Mouse (Mus musculus): ENCODE measurements at regions not wholly inside any gene's neighbourhood (a gene's known extent, or its start where the extent isn't known, plus 50 kb on each side); places are given as distances from the start of the nearest gene placed in this dataset.

DNA sequence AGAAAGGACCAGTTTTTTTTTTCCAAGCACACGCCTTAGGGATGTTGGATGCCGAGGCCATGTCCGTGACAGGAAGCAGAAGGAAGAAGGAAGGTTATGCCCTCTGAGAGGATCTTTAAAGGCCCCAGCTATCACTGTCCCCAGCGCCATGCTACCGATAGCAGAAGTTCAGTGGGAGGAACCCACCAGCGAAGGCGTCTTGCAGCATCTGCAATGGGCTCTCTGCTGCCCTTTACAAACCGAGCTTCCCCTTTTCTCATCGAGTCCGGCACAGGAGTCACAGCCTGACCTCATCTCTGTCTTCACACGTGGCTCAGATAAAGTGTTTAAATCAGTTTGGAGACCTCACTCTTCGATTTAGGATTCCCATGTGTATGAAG lies 193.5 kb downstream of the Opa1 start:
- Histone ChIP-seq H3K9ac (ENCODE audit: low read depth, low read length) (no peak overlapping the region), H3K27ac (ENCODE audit: low read depth, low read length) (no peak overlapping the region), H3K4me3 (ENCODE audit: low read depth, low read length) (no peak overlapping the region), H3K4me2 (no peak overlapping the region), H3K9me3 (ENCODE audit: control insufficient read depth, low read length) (no peaks in the 10 kb centered on the region), H3K36me3 (ENCODE audit: control insufficient read depth, insufficient read depth, low read length) (no peaks in the 10 kb centered on the region), H3K4me1 (replicated peaks; ENCODE audit: control insufficient read depth, insufficient read depth, low read length) (peaks cover 15% of the 10 kb centered on the region), H3K27me3 (replicated peaks; ENCODE audit: control insufficient read depth, insufficient read depth, low read length) (no peaks in the 10 kb centered on the region; the same call in 1 of the 2 replicates)
- 24% methylated on average over 12 of the region's 12 CpGs for WGBS
- no peak for DNase-seq (ENCODE audit: low spot score)
- no peak for ATAC-seq (replicated peaks; ENCODE audit: low FRiP score)

DNA sequence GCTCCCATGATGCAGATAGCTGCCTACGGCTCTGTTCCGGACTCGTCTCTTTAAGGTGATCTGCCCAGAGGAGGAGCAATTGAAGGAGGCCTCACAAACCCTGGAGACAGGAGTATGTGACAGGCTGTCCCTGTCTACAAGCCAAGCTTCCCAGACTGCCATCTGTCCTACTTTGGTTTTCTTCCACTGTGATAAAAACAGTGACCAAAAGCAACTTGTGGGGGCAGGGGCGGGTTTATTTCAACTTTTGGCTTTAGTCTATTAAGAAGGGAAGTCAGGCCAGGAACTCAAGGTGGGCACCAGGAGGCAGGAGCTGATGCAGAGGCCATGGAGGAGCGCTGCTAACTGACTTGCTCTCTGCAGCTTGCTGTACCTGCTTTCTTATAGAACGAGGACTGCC lies 193.9 kb downstream of the Opa1 start:
- Histone ChIP-seq H3K4me3 (ENCODE audit: low read depth, low read length) (no peak overlapping the region), H3K27me3 (replicated peaks; ENCODE audit: control insufficient read depth, insufficient read depth, low read length) (no peaks in the 10 kb centered on the region; the same call in 1 of the 2 replicates), H3K9me3 (ENCODE audit: control insufficient read depth, low read length) (no peaks in the 10 kb centered on the region), H3K4me1 (replicated peaks; ENCODE audit: control insufficient read depth, insufficient read depth, low read length) (peaks cover 15% of the 10 kb centered on the region), H3K36me3 (ENCODE audit: control insufficient read depth, insufficient read depth, low read length) (no peaks in the 10 kb centered on the region), H3K4me2 (no peak overlapping the region), H3K9ac (ENCODE audit: low read depth, low read length) (no peak overlapping the region), H3K27ac (ENCODE audit: low read depth, low read length) (no peak overlapping the region)
- ATAC-seq (replicated peaks; ENCODE audit: low FRiP score) (no peak), DNase-seq (ENCODE audit: low spot score) (no peak)
- 71% methylated on average over 6 of the region's 6 CpGs for WGBS

DNA sequence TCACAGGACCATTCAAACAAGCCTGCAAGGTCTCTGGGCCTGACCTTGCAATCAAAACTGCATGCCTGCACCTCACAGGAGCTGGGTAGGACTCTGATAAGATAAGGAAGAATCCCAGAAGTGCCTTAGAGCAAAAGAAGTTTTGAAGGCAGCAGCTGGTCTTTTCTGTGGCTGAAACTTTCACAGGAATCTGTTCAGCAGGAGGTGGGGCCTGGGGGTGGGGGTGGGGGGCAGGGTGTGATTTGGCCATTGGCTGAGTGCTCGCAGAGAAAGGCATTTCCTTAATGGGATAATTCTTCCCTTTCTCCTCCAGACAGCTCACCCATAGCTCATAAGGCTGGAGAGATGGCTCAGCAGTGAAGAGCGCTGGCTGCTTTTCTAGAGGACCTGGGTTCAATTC lies 195.8 kb downstream of the Opa1 start:
- no peak overlapping the region for H3K4me2 ChIP-seq
- no peak for ATAC-seq (replicated peaks; ENCODE audit: low FRiP score)
- no peak for DNase-seq (ENCODE audit: low spot score)
- no peak overlapping the region for H3K9ac ChIP-seq (ENCODE audit: low read depth, low read length)
- no peak overlapping the region for H3K4me3 ChIP-seq (ENCODE audit: low read depth, low read length)
- no peaks in the 10 kb centered on the region; the same call in 1 of the 2 replicates for H3K27me3 ChIP-seq (replicated peaks; ENCODE audit: control insufficient read depth, insufficient read depth, low read length)
- H3K4me1 ChIP-seq (replicated peaks; ENCODE audit: control insufficient read depth, insufficient read depth, low read length): peaks cover 15% of the 10 kb centered on the region
- WGBS: 28% methylated on average over 2 of the region's 2 CpGs
- no peaks in the 10 kb centered on the region for H3K9me3 ChIP-seq (ENCODE audit: control insufficient read depth, low read length)
- H3K27ac ChIP-seq (ENCODE audit: low read depth, low read length): no peak overlapping the region
- no peaks in the 10 kb centered on the region for H3K36me3 ChIP-seq (ENCODE audit: control insufficient read depth, insufficient read depth, low read length)

DNA sequence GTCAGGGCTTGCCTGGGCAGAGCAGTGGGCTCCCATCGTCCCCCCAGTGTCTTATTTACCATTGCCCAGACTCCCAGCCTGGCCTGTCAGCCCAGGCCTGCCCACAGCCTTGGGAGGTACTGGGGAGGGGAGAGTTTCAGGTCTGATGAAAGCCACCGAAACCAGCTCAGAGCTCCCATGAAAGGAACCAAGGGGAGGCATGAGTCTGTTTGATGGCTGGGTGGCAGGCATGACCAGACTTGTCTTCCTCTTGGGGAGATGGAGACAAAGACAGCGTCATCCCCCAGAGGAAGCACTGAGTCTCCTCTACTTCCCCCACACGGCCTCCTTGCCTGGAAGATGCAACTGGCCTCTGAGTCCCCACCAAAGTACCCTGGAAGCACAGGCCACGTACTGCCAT lies 196.7 kb downstream of the Opa1 start:
- Histone ChIP-seq H3K4me3 (ENCODE audit: low read depth, low read length) (no peak overlapping the region), H3K4me1 (replicated peaks; ENCODE audit: control insufficient read depth, insufficient read depth, low read length) (peaks cover 15% of the 10 kb centered on the region), H3K27me3 (replicated peaks; ENCODE audit: control insufficient read depth, insufficient read depth, low read length) (no peaks in the 10 kb centered on the region; the same call in 1 of the 2 replicates), H3K4me2 (no peak overlapping the region), H3K27ac (ENCODE audit: low read depth, low read length) (no peak overlapping the region), H3K9me3 (ENCODE audit: control insufficient read depth, low read length) (no peaks in the 10 kb centered on the region), H3K36me3 (ENCODE audit: control insufficient read depth, insufficient read depth, low read length) (no peaks in the 10 kb centered on the region), H3K9ac (ENCODE audit: low read depth, low read length) (no peak overlapping the region)
- ATAC-seq (replicated peaks; ENCODE audit: low FRiP score) (no peak), DNase-seq (ENCODE audit: low spot score) (no peak)
- 52% methylated on average over 5 of the region's 5 CpGs for WGBS

DNA sequence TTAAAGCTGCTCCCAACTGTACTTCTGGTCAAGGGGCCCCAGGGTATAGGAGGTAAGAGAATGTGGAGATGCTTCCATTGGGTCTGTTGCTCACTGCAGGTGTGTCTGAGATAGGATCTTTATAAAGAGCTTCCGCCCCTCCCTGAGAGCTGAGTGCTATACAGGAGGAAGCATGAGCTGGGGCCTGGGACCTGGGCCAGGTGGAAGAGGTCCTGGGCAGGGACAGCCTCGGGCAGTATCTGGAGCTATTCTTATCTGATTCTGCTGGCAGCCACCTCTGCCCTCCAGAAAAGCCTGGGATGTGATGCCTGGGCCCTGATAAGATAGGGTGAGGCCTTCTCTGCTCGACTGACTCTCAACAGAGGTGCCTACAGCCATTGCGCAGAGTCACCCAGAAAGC lies 203.3 kb downstream of the Opa1 start:
- Histone ChIP-seq H3K27me3 (replicated peaks; ENCODE audit: control insufficient read depth, insufficient read depth, low read length) (no peaks in the 10 kb centered on the region), H3K4me3 (ENCODE audit: low read depth, low read length) (no peak overlapping the region), H3K4me1 (replicated peaks; ENCODE audit: control insufficient read depth, insufficient read depth, low read length) (no peaks in the 10 kb centered on the region), H3K27ac (ENCODE audit: low read depth, low read length) (no peak overlapping the region), H3K9me3 (ENCODE audit: control insufficient read depth, low read length) (peaks cover 3% of the 10 kb centered on the region; the same call in 1 of the 2 replicates), H3K4me2 (no peak overlapping the region), H3K9ac (ENCODE audit: low read depth, low read length) (no peak overlapping the region), H3K36me3 (ENCODE audit: control insufficient read depth, insufficient read depth, low read length) (no peaks in the 10 kb centered on the region)
- DNase-seq (ENCODE audit: low spot score): no peak
- 46% methylated on average over 4 of the region's 4 CpGs for WGBS
- ATAC-seq (replicated peaks; ENCODE audit: low FRiP score): no peak

DNA sequence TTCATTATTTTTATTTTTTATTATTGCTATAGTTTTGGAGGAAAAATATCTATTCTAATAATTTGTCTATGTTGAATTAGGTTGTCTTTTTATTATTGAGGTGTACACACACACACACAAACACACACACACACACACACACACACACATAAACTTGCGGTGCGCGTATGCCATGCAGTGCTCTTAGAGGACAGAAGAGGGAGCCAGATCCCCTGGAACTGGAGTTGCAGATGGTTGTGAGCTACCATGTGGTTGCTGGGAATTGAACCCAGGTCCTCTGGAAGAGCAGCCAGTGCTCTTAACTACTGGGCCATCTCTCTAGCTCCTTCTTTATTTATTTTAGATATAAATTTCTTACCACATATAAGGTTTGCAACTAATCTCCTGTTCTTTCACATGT lies 206.0 kb downstream of the Opa1 start:
- Histone ChIP-seq H3K27me3 (replicated peaks; ENCODE audit: control insufficient read depth, insufficient read depth, low read length) (no peaks in the 10 kb centered on the region), H3K9ac (ENCODE audit: low read depth, low read length) (no peak overlapping the region), H3K9me3 (ENCODE audit: control insufficient read depth, low read length) (peaks cover 3% of the 10 kb centered on the region; the same call in 1 of the 2 replicates), H3K4me1 (replicated peaks; ENCODE audit: control insufficient read depth, insufficient read depth, low read length) (peaks cover 15% of the 10 kb centered on the region), H3K4me3 (ENCODE audit: low read depth, low read length) (no peak overlapping the region), H3K36me3 (ENCODE audit: control insufficient read depth, insufficient read depth, low read length) (no peaks in the 10 kb centered on the region), H3K27ac (ENCODE audit: low read depth, low read length) (no peak overlapping the region), H3K4me2 (no peak overlapping the region)
- no peak for DNase-seq (ENCODE audit: low spot score)
- ATAC-seq (replicated peaks; ENCODE audit: low FRiP score): no peak
- 97% methylated on average over 3 of the region's 3 CpGs for WGBS

DNA sequence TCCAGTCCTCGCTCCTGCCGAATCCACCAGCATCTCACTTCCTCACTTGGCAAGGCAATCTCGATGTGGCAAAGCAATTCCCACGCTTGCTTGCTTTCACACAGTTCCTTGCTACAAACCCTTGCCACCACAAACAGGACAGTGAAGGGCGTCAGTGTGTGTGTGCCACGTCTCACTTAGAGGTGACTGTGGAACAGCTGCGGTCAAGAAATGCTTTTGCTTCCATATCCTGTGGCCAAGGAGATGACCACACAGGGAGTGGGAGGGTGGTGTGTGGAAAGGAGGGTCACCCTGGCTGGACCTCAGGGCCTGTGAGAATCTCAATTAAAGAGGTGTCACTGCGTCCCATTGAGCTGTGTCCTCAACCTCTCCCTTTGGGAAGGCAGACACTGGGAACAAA lies 207.4 kb downstream of the Opa1 start:
- ATAC-seq (replicated peaks; ENCODE audit: low FRiP score): no peak
- 87% methylated on average over 8 of the region's 8 CpGs for WGBS

DNA sequence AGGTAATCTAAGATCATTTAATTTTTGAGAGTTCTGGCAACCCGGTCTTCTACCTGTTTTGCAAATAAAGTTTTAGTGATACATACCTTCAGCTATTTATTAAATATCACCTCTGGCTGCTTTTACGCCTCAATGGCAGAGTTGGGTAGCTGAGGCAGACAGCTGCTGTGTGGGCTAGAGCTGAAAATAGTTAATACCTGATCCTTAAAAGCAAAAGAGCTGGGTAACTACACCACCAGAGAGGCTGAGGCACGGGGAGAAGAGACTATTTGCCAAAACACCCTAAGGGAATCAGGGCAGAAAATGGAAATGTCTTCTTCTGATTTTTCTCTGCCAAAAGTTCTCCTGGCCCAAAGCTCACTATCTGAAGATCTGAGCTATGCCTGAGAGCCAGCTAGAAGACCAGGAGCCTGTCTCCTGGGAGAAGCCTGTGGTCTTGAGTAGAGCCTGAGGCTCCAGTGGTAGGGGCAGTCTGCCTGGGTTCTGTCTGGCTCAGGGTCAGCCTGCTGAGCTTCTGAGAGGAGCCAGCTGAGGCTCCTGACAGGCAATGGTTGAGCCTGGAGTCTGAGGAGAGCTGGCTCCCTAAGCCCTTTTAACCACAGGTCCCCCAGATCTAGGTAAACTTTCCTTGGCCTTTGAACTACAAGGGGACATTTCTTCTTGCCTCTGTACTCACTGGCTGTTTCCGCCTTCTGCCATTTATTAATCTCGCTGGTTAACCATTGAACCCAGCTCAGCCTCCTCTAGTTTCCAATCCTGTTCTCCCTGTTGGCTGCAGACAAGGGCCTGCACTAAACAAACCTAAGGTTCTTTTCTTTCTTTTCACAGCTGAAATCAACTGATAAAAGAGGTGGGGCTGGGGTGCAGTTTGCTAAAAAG lies 208.7 kb downstream of the Opa1 start:
- Histone ChIP-seq H3K9ac (ENCODE audit: low read depth, low read length) (no peak overlapping the region), H3K9me3 (ENCODE audit: control insufficient read depth, low read length) (peaks cover 3% of the 10 kb centered on the region; the same call in 1 of the 2 replicates), H3K27me3 (replicated peaks; ENCODE audit: control insufficient read depth, insufficient read depth, low read length) (0 out of 2 replicates have a peak, but pooled peaks cover 2% of the 10 kb centered on the region), H3K4me2 (peak overlapping the region; percentile 19), H3K27ac (ENCODE audit: low read depth, low read length) (peak overlapping the region; percentile 49; the same call in 1 of the 2 replicates), H3K36me3 (ENCODE audit: control insufficient read depth, insufficient read depth, low read length) (no peaks in the 10 kb centered on the region), H3K4me3 (ENCODE audit: low read depth, low read length) (no peak overlapping the region), H3K4me1 (replicated peaks; ENCODE audit: control insufficient read depth, insufficient read depth, low read length) (peaks cover 15% of the 10 kb centered on the region)
- no peak for DNase-seq (ENCODE audit: low spot score)
- 60% methylated on average over 5 of the region's 5 CpGs for WGBS
- ATAC-seq (replicated peaks; ENCODE audit: low FRiP score): peak; percentile 83

More for the DNA sequence above, 207.4 kb downstream of the Opa1 start:
- no peak overlapping the region for H3K9ac ChIP-seq (ENCODE audit: low read depth, low read length)
- H3K27me3 ChIP-seq (replicated peaks; ENCODE audit: control insufficient read depth, insufficient read depth, low read length): 0 out of 2 replicates have a peak, but pooled peaks cover 2% of the 10 kb centered on the region
- H3K4me2 ChIP-seq: no peak overlapping the region
- H3K27ac ChIP-seq (ENCODE audit: low read depth, low read length): no peak overlapping the region
- DNase-seq (ENCODE audit: low spot score): no peak
- H3K4me1 ChIP-seq (replicated peaks; ENCODE audit: control insufficient read depth, insufficient read depth, low read length): peaks cover 15% of the 10 kb centered on the region
- H3K4me3 ChIP-seq (ENCODE audit: low read depth, low read length): no peak overlapping the region
- no peaks in the 10 kb centered on the region for H3K36me3 ChIP-seq (ENCODE audit: control insufficient read depth, insufficient read depth, low read length)
- peaks cover 3% of the 10 kb centered on the region; the same call in 1 of the 2 replicates for H3K9me3 ChIP-seq (ENCODE audit: control insufficient read depth, low read length)

DNA sequence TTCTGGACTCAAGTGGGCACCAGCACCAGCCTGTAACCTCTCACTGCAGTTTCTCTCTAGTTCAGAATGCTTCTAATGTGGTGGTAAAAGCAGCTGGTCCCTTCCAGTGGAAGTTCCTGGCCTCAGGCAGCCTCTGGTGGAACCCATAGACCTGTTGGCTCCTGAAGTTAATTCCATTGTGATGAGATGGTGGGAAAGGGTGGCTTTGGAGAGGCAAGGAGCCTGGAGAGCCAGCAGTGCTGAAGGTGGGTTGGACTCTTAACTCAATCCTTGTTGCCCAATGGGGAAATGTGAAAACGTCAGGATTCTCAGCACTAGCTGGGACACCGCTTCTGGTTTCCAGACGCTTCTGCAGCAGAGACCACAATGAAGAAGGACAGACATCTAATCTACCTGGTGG lies 210.9 kb downstream of the Opa1 start:
- Histone ChIP-seq H3K4me2 (no peak overlapping the region), H3K27me3 (replicated peaks; ENCODE audit: control insufficient read depth, insufficient read depth, low read length) (0 out of 2 replicates have a peak, but pooled peaks cover 2% of the 10 kb centered on the region), H3K27ac (ENCODE audit: low read depth, low read length) (no peak overlapping the region), H3K9ac (ENCODE audit: low read depth, low read length) (no peak overlapping the region), H3K4me3 (ENCODE audit: low read depth, low read length) (no peak overlapping the region), H3K9me3 (ENCODE audit: control insufficient read depth, low read length) (peaks cover 3% of the 10 kb centered on the region; the same call in 1 of the 2 replicates), H3K36me3 (ENCODE audit: control insufficient read depth, insufficient read depth, low read length) (no peaks in the 10 kb centered on the region), H3K4me1 (replicated peaks; ENCODE audit: control insufficient read depth, insufficient read depth, low read length) (peaks cover 15% of the 10 kb centered on the region)
- ATAC-seq (replicated peaks; ENCODE audit: low FRiP score): no peak
- 87% methylated on average over 3 of the region's 3 CpGs for WGBS
- DNase-seq (ENCODE audit: low spot score): no peak

Measured in liver, embryonic 11.5 days (tissue).